Mouse (Mus musculus) kidney, adult 9 months (tissue): ENCODE results near the gene Slc13a4.

Experiments
- DNase-seq: peaks from one replicate; pipeline ENCODE4 v3.0.0; 2022

Gene Slc13a4

GRCm38 (mm10) chr6:35298323-35298722 is 9.6 kb downstream of the Slc13a4 start:
- no peak for DNase-seq

- DNase-seq = peak; percentile 90
Measured at GRCm38 (mm10) chr6:35297516-35298227, 10.3 kb downstream of the Slc13a4 start.

DNA sequence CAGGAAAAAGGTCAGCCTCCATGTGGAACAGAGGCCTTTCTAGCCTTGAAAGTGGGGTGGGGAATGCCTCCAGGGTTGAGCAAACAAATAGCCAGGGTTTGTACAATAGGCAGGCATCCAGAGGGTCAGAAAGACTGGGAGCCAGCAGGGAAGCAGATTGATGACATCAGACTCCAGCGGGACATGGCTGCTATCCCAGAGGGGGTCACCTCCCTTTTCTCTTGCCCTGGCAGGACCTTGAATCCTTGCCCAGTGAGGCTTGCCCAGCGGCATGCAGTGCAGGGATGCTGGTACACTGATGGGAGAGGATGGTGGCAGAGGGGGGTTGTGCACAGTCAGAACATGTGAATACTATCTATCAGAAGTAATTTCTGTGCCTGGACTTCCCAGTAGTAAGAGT is 10.9 kb downstream of the Slc13a4 start:
- DNase-seq = peak; percentile 81

DNA sequence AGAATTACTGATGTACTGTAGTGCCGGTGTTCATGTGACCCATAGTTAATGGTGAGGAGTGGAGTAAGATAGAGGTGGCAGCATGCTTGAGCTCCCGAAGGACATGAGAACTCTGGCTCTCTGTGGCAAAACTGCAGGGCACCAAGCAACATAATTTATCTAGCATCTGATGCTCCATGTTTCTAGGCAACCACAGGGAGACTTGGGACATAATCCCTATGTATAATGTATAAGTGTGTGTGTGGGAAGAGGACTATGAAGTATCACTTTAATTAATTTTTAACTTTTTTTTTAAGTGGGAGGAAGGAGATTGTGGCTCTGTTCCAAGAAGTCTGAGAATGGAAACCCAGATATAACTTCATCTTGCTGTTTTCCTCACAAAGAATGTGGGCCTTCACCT is 13.0 kb downstream of the Slc13a4 start:
- DNase-seq = no peak

DNA sequence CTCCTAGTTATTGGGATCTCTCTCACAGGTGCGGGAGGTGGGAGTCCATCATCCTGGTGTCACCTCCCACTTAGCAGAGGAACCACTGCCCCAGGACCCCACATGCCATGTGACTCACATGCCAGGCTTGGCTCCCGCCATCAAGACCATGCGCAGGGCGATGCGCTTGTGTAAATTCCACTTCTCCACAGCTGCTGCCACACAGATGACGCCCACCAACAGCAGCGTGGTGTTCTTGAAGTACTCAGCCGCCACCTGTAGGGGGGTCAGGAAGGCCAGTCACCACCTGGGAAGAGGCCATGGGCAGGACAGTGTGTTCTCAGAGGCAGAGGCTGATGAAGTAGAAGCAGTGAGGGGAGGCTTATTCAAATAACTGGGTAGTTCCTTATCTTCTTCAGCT is 18.3 kb downstream of the Slc13a4 start:
- no peak for DNase-seq

- DNase-seq = no peak
Measured at GRCm38 (mm10) chr6:35288920-35289319, 19.0 kb downstream of the Slc13a4 start.

DNA sequence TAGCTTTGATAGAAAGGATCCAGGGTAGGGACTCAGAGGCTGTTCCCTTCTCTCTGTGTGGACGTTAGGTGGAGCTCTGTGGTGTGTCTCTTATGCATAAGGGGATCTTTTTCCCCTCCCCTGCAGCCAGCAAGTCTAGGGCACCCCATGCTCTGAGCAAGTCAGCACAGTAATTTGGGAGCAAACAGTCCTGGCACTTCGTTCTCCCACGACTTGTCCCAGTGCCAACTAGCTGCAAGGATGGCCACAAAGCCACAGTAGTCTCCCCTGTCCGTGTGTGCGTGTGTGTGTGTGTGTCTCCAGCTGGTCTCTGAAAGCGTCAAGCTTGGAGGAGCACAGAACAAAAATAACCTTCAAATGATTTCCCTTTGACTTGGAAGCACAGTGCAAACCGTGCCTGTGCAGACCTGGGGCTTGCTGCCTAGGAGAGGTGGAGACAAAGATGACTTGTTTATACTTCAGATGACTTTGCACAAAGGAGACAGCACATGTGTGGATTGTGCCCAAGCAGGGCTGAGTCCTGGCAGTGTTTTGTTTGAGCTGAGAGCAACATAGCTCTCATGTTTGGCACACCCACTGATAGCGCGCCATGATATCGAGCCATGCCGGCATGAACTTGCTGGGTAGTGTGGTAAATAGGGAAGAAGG is 19.7 kb downstream of the Slc13a4 start:
- peak; percentile 75 for DNase-seq

GRCm38 (mm10) chr6:35279306-35279705 is 28.6 kb downstream of the Slc13a4 start:
- peak; percentile 82 for DNase-seq

GRCm38 (mm10) chr6:35277903-35278587 is 29.9 kb downstream of the Slc13a4 start:
- DNase-seq = no peak

DNA sequence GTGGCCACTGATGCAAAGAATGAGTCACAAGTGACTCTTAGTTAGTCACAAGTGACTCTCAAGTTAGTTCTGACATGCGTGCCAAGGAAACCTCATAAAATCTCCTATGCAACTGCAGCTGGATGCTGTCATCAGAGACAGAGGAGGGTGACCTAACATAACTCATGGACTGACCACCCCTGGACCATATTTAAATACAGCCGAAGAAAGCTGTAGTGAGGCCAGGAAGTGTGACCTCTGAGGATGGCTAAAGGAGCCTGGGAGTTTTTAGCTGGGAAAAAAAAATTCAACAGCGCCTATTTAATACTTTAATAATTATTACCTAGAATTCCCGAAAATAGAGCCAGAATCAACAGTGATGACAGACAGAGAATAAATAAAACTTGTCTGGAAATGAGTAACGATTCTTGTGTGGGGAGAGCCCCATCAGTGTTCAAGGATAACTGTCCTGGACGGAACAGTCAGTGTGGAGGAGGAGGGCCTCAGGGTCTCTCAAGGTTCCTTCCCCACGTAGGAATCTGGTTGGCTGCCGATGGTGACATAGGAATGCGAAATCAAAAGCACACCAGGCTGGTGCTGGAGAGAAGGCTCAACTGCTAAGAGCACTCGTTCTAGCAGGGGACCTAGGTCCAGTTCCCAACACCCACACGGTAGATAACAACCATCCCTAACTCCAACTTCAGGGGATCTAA is 34.4 kb downstream of the Slc13a4 start:
- DNase-seq = peak; percentile 72

- peak; percentile 84 for DNase-seq
Measured at GRCm38 (mm10) chr6:35271868-35272765, 35.8 kb downstream of the Slc13a4 start.

DNA sequence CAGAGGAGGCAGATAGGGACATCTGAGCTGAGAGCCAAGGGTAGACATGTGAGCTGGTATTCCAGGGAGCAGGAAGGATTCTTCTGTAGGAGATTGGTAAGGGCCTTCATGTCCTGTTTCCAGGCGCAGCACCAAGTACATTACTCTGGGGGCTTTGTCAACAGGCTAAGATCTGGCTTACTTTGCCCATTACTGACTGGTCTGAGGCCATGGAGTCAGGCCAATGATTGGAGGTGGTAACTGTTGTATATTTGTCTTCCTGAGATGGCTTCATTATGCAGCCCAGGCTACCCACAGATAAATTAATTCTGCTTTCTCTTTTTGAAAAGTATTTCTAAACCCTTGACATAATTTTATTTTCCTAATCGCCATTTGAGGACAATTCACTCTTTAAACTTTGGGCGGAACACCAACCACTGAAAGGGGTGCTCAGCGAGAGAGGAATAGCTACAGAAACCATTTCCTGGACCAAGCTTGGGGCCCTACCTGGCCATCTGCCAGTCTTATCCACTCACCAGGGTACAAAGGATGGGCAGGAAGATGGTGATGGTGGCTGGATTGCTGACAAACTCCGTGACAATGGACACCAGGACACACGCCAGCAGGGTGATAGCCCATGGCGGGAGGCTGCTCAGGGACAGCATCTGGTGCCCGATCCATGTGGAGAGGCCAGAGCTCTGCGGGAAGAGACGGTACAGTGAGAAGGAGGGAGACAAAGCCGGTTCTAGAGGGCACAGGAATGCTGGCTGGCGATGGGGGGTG is 36.7 kb downstream of the Slc13a4 start:
- no peak for DNase-seq

DNA sequence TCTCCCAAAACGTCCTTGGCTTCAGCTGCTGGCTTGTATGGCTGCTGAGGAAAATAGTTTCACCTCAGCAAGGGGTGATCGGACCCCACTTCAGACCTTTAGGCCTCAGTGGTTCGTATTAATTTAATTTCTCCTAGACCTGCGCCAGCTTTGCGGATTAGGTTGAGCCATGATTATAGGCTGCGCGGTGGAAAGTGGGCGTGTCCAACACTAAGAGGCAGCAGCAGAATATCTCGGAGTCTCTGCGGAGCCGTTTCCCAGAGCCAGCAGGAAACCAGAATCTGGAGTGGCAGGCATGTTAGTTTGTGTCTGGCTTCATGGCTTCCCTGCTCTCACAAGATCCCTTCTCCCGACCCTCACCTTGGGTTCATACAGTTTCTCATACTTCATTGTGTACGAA is 38.3 kb downstream of the Slc13a4 start:
- DNase-seq = no peak

- DNase-seq = no peak
Measured at GRCm38 (mm10) chr6:35268711-35269110, 39.2 kb downstream of the Slc13a4 start.

- DNase-seq = no peak
Measured at GRCm38 (mm10) chr6:35265580-35266278, 42.2 kb downstream of the Slc13a4 start.

DNA sequence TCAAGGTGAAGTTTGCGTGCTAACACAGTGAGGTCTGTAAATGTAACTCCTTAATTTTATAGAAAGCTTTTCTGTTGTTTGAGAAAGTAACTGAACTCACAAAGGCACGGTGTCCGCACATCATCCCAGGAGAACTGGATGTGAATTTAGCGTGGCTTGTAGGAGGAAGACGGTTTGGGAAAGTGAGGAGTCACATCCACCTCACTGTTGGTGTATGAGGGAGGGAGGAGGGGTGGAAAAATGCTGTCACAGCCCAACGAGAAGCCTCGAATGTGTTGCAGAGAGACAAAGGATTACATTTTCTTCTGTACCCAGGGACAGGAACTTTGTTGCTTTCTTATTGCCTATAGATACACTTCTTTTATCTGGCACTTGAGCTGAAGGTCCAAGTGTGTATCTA is 47.4 kb downstream of the Slc13a4 start:
- no peak for DNase-seq

DNA sequence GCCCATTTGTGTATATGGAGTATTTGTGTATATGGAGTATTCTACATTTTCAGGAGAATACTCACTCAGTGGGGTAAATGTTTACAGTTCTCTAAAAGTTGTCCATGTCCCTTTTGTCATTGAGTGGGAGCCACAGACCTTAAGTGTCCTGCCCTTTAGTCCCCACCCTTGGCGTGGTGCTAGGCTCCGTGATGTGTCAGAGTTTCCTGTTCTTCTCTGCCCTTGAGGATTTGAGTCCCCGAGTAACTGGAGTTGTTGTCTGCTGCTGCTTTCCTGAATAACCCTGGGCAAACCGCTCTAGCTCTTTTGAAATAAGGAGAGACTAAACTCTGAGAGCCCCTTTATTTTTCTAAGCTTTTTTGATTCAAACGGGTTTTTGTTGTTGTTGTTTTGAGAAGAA is 48.4 kb downstream of the Slc13a4 start:
- no peak for DNase-seq

DNA sequence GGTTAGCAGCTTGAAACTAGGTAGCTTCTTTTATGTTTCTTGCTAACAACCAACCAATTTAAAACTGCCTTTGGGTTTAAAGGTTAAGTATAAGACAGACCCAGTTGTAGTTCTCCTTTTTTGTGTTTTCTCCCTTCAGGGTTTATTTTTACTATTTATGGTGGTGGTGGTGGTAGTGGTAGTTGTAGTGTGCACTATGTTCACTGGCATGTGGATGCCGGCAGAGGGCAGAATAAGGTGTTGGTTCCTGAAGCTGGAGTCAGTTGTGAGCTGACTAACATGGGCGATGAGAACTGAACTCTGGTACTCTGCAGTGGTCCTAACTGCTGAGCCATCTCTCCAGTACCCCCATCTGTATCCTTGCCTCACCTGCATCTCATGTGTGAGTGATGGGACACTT is 49.0 kb downstream of the Slc13a4 start:
- no peak for DNase-seq

- no peak for DNase-seq
Measured at GRCm38 (mm10) chr6:35257626-35258190, 50.2 kb downstream of the Slc13a4 start.

DNA sequence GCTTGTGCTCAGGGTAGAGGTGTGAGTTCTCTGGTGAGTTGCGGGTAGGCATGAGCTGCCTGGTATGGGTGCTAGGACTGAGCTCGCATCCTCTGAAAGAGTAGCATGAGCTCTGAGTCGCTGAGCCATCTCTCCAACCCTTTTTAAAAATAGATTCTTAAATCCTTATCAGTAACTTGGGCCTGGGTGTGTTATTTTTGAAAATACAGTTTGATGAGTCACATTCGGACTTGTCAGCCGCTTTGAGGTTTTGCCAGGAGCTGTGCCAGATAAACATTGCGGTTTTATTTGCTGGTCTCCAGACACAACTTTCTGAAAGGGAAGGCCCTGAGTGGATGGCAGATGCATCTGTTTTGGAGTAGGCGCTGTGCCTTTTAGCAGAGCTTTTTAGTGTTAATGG is 51.2 kb downstream of the Slc13a4 start:
- DNase-seq = peak; percentile 37

DNA sequence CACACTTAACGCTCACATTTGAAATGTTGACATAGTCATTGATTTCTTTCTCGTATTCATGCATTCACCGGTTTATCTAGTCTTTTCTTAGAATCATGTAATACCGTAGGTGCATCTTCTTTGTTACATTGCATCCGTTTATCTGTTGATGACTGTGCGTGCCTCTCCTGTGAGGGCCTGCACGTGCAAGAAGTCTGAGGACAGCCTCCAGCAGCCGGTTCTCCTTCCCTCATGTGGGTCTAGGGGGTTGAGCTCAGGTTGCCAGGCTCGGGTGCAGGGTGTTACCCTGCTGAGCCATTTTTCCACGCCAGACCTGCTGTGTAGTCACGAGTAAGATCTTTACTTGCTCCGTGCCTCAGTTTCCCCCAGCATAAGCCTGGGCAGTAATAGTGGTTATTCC is 52.9 kb downstream of the Slc13a4 start:
- no peak for DNase-seq
